ENCODE assay signal across 8 mouse cellular contexts in the genomic region with DNA sequence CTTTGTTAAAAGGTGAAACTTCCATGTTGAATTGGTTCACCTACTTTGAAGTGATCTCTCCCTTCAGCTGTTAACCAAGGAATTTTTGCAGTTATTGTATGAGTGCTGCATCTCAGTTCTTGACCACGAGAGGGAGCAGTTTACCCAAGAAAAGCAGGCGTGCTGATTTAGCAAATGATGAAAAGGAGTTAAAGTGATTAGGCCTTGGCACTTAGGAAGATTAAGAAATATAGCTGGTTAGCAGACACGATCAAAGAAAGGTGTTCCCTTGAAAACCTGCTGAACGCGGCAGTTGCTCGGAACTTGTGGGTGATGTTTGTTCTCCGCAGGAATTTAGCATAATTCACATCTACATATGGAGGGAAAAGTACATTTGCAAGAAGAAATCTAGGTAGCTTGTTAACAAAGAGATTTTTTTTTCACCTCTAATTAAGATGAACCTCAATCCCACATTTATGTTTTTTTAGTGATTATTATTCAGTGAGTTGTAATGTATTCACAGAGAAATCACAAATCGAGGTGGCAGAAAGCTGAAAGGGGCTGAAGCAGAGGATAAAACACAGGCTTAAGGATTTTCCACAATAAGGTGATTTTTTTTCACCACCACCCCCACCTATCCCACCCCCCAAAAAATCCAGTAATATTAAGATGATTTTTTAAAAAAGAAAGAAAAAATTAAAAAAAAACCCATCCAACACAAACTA.
A peak's percentile ranks its signal among the peaks of the same experiment; 100 is the strongest.
DNase-seq lines count a peak whose midpoint lies in the region; ATAC-seq and TF ChIP-seq lines count a peak whose summit lies in the region.

No protein-coding gene starts in this region.

- peak; percentile 72 for TF ChIP-seq CTCF in liver, postnatal 0 days (IDR thresholded peaks at IDR 0.05; ENCODE audit: low read depth)

- H3K4me1 ChIP-seq in liver, postnatal 0 days (ENCODE audit: insufficient read depth): 0 out of 2 replicates have a peak, but pooled peaks cover 3% of the 10 kb centered on the region
- no peaks in the 10 kb centered on the region for H3K4me1 ChIP-seq in liver, embryonic 12.5 days
- peaks cover 5% of the 10 kb centered on the region for H3K4me1 ChIP-seq in embryonic facial prominence, embryonic 14.5 days (ENCODE audit: control insufficient read depth, insufficient read depth, low read length)
- H3K4me1 ChIP-seq in hindbrain, embryonic 16.5 days (ENCODE audit: control insufficient read depth, insufficient read depth, low read depth, low read length): no peaks in the 10 kb centered on the region

- no peak for TF ChIP-seq EP300 in liver, postnatal 0 days (IDR thresholded peaks at IDR 0.05; ENCODE audit: low read depth)

- WGBS in liver, postnatal 0 days (ENCODE audit: insufficient replicate concordance): 42% methylated on average over 8 of the region's 8 CpGs
- 41% methylated on average over 8 of the region's 8 CpGs for WGBS in liver, embryonic 12.5 days (ENCODE audit: insufficient replicate concordance)
- 26% methylated on average over 8 of the region's 8 CpGs for WGBS in embryonic facial prominence, embryonic 14.5 days
- 26% methylated on average over 8 of the region's 8 CpGs for whole genome bisulfite sequencing in hindbrain, embryonic 16.5 days

- no peaks in the 10 kb centered on the region for H3K36me3 ChIP-seq in liver, postnatal 0 days (replicated peaks; ENCODE audit: insufficient read depth, low read length)
- H3K36me3 ChIP-seq in liver, embryonic 12.5 days: no peaks in the 10 kb centered on the region
- peaks cover 12% of the 10 kb centered on the region for H3K36me3 ChIP-seq in embryonic facial prominence, embryonic 14.5 days (ENCODE audit: control insufficient read depth, insufficient read depth, low read length)
- H3K36me3 ChIP-seq in hindbrain, embryonic 16.5 days (ENCODE audit: control insufficient read depth, insufficient read depth, low read length): peaks cover 2% of the 10 kb centered on the region; the same call in 1 of the 2 replicates

- no peak overlapping the region for H3K27ac ChIP-seq in liver, postnatal 0 days (ENCODE audit: low read depth)
- H3K27ac ChIP-seq in liver, embryonic 12.5 days: no peak overlapping the region
- 0 out of 2 replicates have a peak overlapping the region, but pooled peaks have one; percentile 36 for H3K27ac ChIP-seq in embryonic facial prominence, embryonic 14.5 days (replicated peaks; ENCODE audit: low read depth, low read length)
- H3K27ac ChIP-seq in hindbrain, embryonic 16.5 days (ENCODE audit: low read depth, low read length): no peak overlapping the region

- H3K4me3 ChIP-seq in liver, postnatal 0 days (ENCODE audit: low read depth, low read length): no peak overlapping the region
- no peak overlapping the region for H3K4me3 ChIP-seq in liver, embryonic 12.5 days
- no peak overlapping the region for H3K4me3 ChIP-seq in embryonic facial prominence, embryonic 14.5 days (ENCODE audit: low read depth, low read length)
- no peak overlapping the region for H3K4me3 ChIP-seq in hindbrain, embryonic 16.5 days (ENCODE audit: low read length)

- no peak overlapping the region for H3K4me2 ChIP-seq in liver, postnatal 0 days (ENCODE audit: low read depth, low read length)
- H3K4me2 ChIP-seq in liver, embryonic 12.5 days: no peak overlapping the region
- no peak overlapping the region for H3K4me2 ChIP-seq in embryonic facial prominence, embryonic 14.5 days (ENCODE audit: low read depth, low read length)
- H3K4me2 ChIP-seq in hindbrain, embryonic 16.5 days (ENCODE audit: low read length): no peak overlapping the region

- intact Hi-C loops in left cerebral cortex, postnatal 4 days (cut with DNase I): loop anchor here (5.0 to 10.0 kb wide), 2 partner anchors 1417 to 1689 kb away; a partner anchor contains a TSS

- no peak for DNase-seq in liver, postnatal 0 days
- DNase-seq in adrenal gland, postnatal 25 days: peak; percentile 20
- DNase-seq in embryonic facial prominence, embryonic 14.5 days (ENCODE audit: low spot score): peak; percentile 68
- DNase-seq in left cerebral cortex, postnatal 4 days: peak; percentile 58
- peak; percentile 37 for DNase-seq in retina, adult 2 months (ENCODE audit: low read depth, low spot score)

- H3K27me3 ChIP-seq in liver, postnatal 0 days (ENCODE audit: insufficient read depth, low read length): no peaks in the 10 kb centered on the region
- no peaks in the 10 kb centered on the region for H3K27me3 ChIP-seq in liver, embryonic 12.5 days (replicated peaks)
- no peaks in the 10 kb centered on the region for H3K27me3 ChIP-seq in embryonic facial prominence, embryonic 14.5 days (replicated peaks; ENCODE audit: control insufficient read depth, insufficient read depth, low read length)
- no peaks in the 10 kb centered on the region for H3K27me3 ChIP-seq in hindbrain, embryonic 16.5 days (replicated peaks; ENCODE audit: control insufficient read depth, insufficient read depth, low read length)

- H3K9ac ChIP-seq in liver, postnatal 0 days (replicated peaks): no peak overlapping the region
- no peak overlapping the region for H3K9ac ChIP-seq in liver, embryonic 12.5 days
- no peak overlapping the region for H3K9ac ChIP-seq in embryonic facial prominence, embryonic 14.5 days (ENCODE audit: low read depth, low read length)
- no peak overlapping the region for H3K9ac ChIP-seq in hindbrain, embryonic 16.5 days (ENCODE audit: low read depth, low read length)

- ATAC-seq in liver, postnatal 0 days: no peak
- ATAC-seq in liver, embryonic 12.5 days: no peak
- no peak for ATAC-seq in embryonic facial prominence, embryonic 14.5 days (ENCODE audit: low read depth)
- peak; percentile 41; the same call in 1 of the 2 replicates for ATAC-seq in hindbrain, embryonic 16.5 days
- no peak for ATAC-seq in monocyte, adult 5-6 weeks (replicated peaks; ENCODE audit: insufficient number of reproducible peaks, low FRiP score, low TSS enrichment, poor library complexity, severe bottlenecking)

- no peaks in the 10 kb centered on the region for H3K9me3 ChIP-seq in liver, postnatal 0 days (ENCODE audit: low read length)
- no peaks in the 10 kb centered on the region for H3K9me3 ChIP-seq in liver, embryonic 12.5 days (replicated peaks)
- no peaks in the 10 kb centered on the region for H3K9me3 ChIP-seq in embryonic facial prominence, embryonic 14.5 days (ENCODE audit: control insufficient read depth, low read length)
- H3K9me3 ChIP-seq in hindbrain, embryonic 16.5 days (ENCODE audit: control insufficient read depth, low read length): no peaks in the 10 kb centered on the region
